Comparison of ENCODE assay signal across 8 mouse cellular contexts in genomic region chr6:49036275-49037267, GRCm38 (mm10). TPM values are rescaled to one million over a fixed set of nuclear protein-coding genes. Genes with fewer than 3 reads are reported as not detected.
DNase-seq lines count a peak whose midpoint lies in the region; ATAC-seq and TF ChIP-seq lines count a peak whose summit lies in the region.

Gene Gpnmb, plus strand, starts transcription at chr6:49036546.

- peaks cover 22% of the 10 kb centered on the region for H3K4me1 ChIP-seq in hindbrain, embryonic 10.5 days (replicated peaks)
- H3K4me1 ChIP-seq in lung, postnatal 0 days (ENCODE audit: insufficient read depth, low read depth, low read length): no peaks in the 10 kb centered on the region

- no peak within 1 kb of the TSS for H3K9ac ChIP-seq in lung, postnatal 0 days (replicated peaks; ENCODE audit: low read depth)

- H3K27me3 ChIP-seq in hindbrain, embryonic 10.5 days (ENCODE audit: insufficient read depth, poor library complexity, severe bottlenecking): peaks cover 19% of the 10 kb centered on the region
- no peaks in the 10 kb centered on the region for H3K27me3 ChIP-seq in lung, postnatal 0 days (replicated peaks; ENCODE audit: insufficient read depth, low read length)

- no peaks in the 10 kb centered on the region for H3K9me3 ChIP-seq in hindbrain, embryonic 10.5 days
- no peaks in the 10 kb centered on the region for H3K9me3 ChIP-seq in lung, postnatal 0 days (ENCODE audit: low read length)

- H3K27ac ChIP-seq in layer of hippocampus, adult 2 months: no peak within 1 kb of the TSS
- 0 out of 2 replicates have a peak within 1 kb of the TSS, but pooled peaks have one; percentile 26 for H3K27ac ChIP-seq in hindbrain, embryonic 10.5 days
- no peak within 1 kb of the TSS for H3K27ac ChIP-seq in lung, postnatal 0 days (ENCODE audit: low read length)

- no peak for TF ChIP-seq EP300 in lung, postnatal 0 days (IDR thresholded peaks at IDR 0.05)

- no peaks in the 10 kb centered on the region for H3K36me3 ChIP-seq in hindbrain, embryonic 10.5 days
- no peaks in the 10 kb centered on the region for H3K36me3 ChIP-seq in lung, postnatal 0 days (ENCODE audit: insufficient read depth, low read length)

- WGBS in hindbrain, embryonic 10.5 days: 47% methylated on average over 28 of the region's 28 CpGs
- 40% methylated on average over 28 of the region's 28 CpGs for WGBS in lung, postnatal 0 days

- DNase-seq in layer of hippocampus, adult 2 months (ENCODE audit: low spot score in 2 of 2): no peak
- DNase-seq in layer of hippocampus, postnatal 25 days (ENCODE audit: extremely low spot score in 1 of 2, low spot score in 1 of 2): no peak
- DNase-seq in hindbrain, embryonic 10.5 days (ENCODE audit: low spot score): no peak
- DNase-seq in lung, postnatal 0 days (ENCODE audit: low spot score): no peak
- no peak for DNase-seq in spleen, postnatal 14 days (ENCODE audit: low spot score in 2 of 2)
- DNase-seq in cerebellum, postnatal 25 days: no peak
- DNase-seq in layer of hippocampus, postnatal 14 days (ENCODE audit: low spot score in 2 of 2): no peak

- no peak for TF ChIP-seq CTCF in layer of hippocampus, adult 2 months (conservative IDR thresholded peaks at IDR 0.05)
- TF ChIP-seq CTCF in lung, postnatal 0 days (IDR thresholded peaks at IDR 0.05): no peak

- peak; percentile 80 for ATAC-seq in activated CD4-positive, CD25-positive, alpha-beta regulatory T cell, adult 4 months
- no peak for ATAC-seq in lung, postnatal 0 days

- peak within 1 kb of the TSS; percentile 17; the same call in 1 of the 2 replicates for H3K4me3 ChIP-seq in layer of hippocampus, adult 2 months
- peak within 1 kb of the TSS; percentile 16; the same call in 1 of the 2 replicates for H3K4me3 ChIP-seq in hindbrain, embryonic 10.5 days
- H3K4me3 ChIP-seq in lung, postnatal 0 days (ENCODE audit: low read depth, low read length): no peak within 1 kb of the TSS

- peak within 1 kb of the TSS; percentile 22 for H3K4me2 ChIP-seq in lung, postnatal 0 days (replicated peaks; ENCODE audit: low read depth, low read length)

RNA-seq across cellular contexts. Expression of gene Gpnmb, which starts in this region (rescaled TPM):
- 1 to 10 TPM; 2.9 to 3.6 TPM for total RNA-seq in layer of hippocampus, adult 2 months (2021)
- 1 to 10 TPM; 2.1 to 2.2 TPM for total RNA-seq in layer of hippocampus, postnatal 25 days (2021)
- 1 to 10 TPM; 1.6 to 1.9 TPM for polyA plus RNA-seq in activated CD4-positive, CD25-positive, alpha-beta regulatory T cell, adult 4 months (2017; shearing (Covaris generic))
- 0.75 and 0.81 TPM in 2 replicates for polyA plus RNA-seq in hindbrain, embryonic 10.5 days (2016; fragmentation: Nextera tagmentation; extraction: Ambion mirVana)
- 1.5 and 2.0 TPM in 2 replicates for polyA plus RNA-seq in lung, postnatal 0 days (2015; fragmentation: Nextera tagmentation; extraction: Ambion mirVana)
- total RNA-seq in layer of hippocampus, postnatal 14 days (2021): under 1 TPM; 0.86 to 0.99 TPM
